Mouse (Mus musculus) left cerebral cortex, adult 18-20 months (tissue): Measurements from ENCODE around the gene Unc5b. TPM values are rescaled to one million over a fixed set of nuclear protein-coding genes. Genes with fewer than 3 reads are reported as not detected.

Experiments used
- DNase-seq, 2 experiments: peaks; one replicate each; pipeline ENCODE4 v3.0.0; 2021 to 2022; ENCODE audit warnings: low spot score in 2 of 2, mixed read lengths in 1 of 2
- total RNA-seq, 2 experiments: library from RNA; stranded (reverse); gene quantifications; 2 replicates each; pipeline ENCODE4 v1.2.3; 2021

The Unc5b gene
- total RNA-seq, 2 experiments from 2014 or later, result 9.3 to 10.3 TPM

- DNase-seq, result no peak
Observed at GRCm38 (mm10) chr10:60801168-60801897, 30.0 kb downstream of the Unc5b start.

- no peak for DNase-seq
Observed at GRCm38 (mm10) chr10:60800295-60801167, 30.9 kb downstream of the Unc5b start.

GRCm38 (mm10) chr10:60797682-60798422 is 33.5 kb downstream of the Unc5b start:
- DNase-seq, result no peak

GRCm38 (mm10) chr10:60796474-60796873 is 34.9 kb downstream of the Unc5b start:
- DNase-seq, result no peak

- DNase-seq, result no peak
Observed at GRCm38 (mm10) chr10:60796028-60796427, 35.4 kb downstream of the Unc5b start.

- no peak for DNase-seq
Observed at GRCm38 (mm10) chr10:60794792-60795191, 36.6 kb downstream of the Unc5b start.

- peak in 1 of 2 experiments; percentile 22 for DNase-seq
Observed at GRCm38 (mm10) chr10:60794374-60794773, 37.0 kb downstream of the Unc5b start.

- DNase-seq, result no peak
Observed at GRCm38 (mm10) chr10:60792841-60793240, 38.5 kb downstream of the Unc5b start.

- DNase-seq, result no peak
Observed at GRCm38 (mm10) chr10:60792365-60792764, 39.0 kb downstream of the Unc5b start.

- DNase-seq, result no peak
Observed at GRCm38 (mm10) chr10:60790912-60791311, 40.5 kb downstream of the Unc5b start.

GRCm38 (mm10) chr10:60787303-60788074 is 43.9 kb downstream of the Unc5b start:
- DNase-seq, result no peak

- DNase-seq, result no peak
Observed at GRCm38 (mm10) chr10:60783608-60784007, 47.8 kb downstream of the Unc5b start.

- DNase-seq, result peak; percentile 55 to 79
Observed at GRCm38 (mm10) chr10:60779628-60780027, 51.8 kb downstream of the Unc5b start.

GRCm38 (mm10) chr10:60778542-60778941 is 52.8 kb downstream of the Unc5b start:
- DNase-seq, result peak; percentile 17 to 36

GRCm38 (mm10) chr10:60775473-60775872 is 55.9 kb downstream of the Unc5b start:
- no peak for DNase-seq

GRCm38 (mm10) chr10:60774616-60775015 is 56.8 kb downstream of the Unc5b start:
- no peak for DNase-seq

- DNase-seq, result no peak
Observed at GRCm38 (mm10) chr10:60770855-60771254, 60.5 kb downstream of the Unc5b start.

GRCm38 (mm10) chr10:60768614-60769013 is 62.8 kb downstream of the Unc5b start:
- DNase-seq, result no peak

GRCm38 (mm10) chr10:60767400-60767799 is 64.0 kb downstream of the Unc5b start:
- no peak for DNase-seq

- no peak for DNase-seq
Observed at GRCm38 (mm10) chr10:60762126-60762525, 69.3 kb downstream of the Unc5b start.

GRCm38 (mm10) chr10:60760377-60760776 is 71.0 kb downstream of the Unc5b start:
- peak; percentile 92 to 96 for DNase-seq
